Comparison of ENCODE assay signal across 8 mouse cellular contexts in genomic region chr17:26138901-26139381, GRCm38 (mm10). TPM values are rescaled to one million over a fixed set of nuclear protein-coding genes. Genes with fewer than 3 reads are reported as not detected.
A peak's percentile ranks its signal among the peaks of the same experiment; 100 is the strongest.
DNase-seq lines count a peak whose midpoint lies in the region; ATAC-seq and TF ChIP-seq lines count a peak whose summit lies in the region.

No protein-coding gene starts in this region.

- H3K9me3 ChIP-seq in heart, postnatal 0 days (replicated peaks; ENCODE audit: control insufficient read depth, low read length): no peaks in the 10 kb centered on the region
- H3K9me3 ChIP-seq in liver, embryonic 13.5 days (replicated peaks): no peaks in the 10 kb centered on the region

- peaks cover 18% of the 10 kb centered on the region; the same call in 1 of the 2 replicates for H3K4me1 ChIP-seq in kidney, adult 2 months (ENCODE audit: control insufficient read depth, insufficient read depth, low read length)
- H3K4me1 ChIP-seq in bone marrow macrophage, adult 2 months (ENCODE audit: control insufficient read depth, insufficient read depth, low read length): peaks cover 10% of the 10 kb centered on the region; the same call in 1 of the 2 replicates
- H3K4me1 ChIP-seq in heart, postnatal 0 days (ENCODE audit: control insufficient read depth, insufficient read depth): peaks cover 19% of the 10 kb centered on the region
- peaks cover 36% of the 10 kb centered on the region for H3K4me1 ChIP-seq in liver, embryonic 13.5 days (replicated peaks)
- peaks cover 7% of the 10 kb centered on the region; the same call in 1 of the 2 replicates for H3K4me1 ChIP-seq in olfactory bulb, adult 2 months (ENCODE audit: control insufficient read depth, insufficient read depth, low read length)

- no peak for TF ChIP-seq POLR2A in kidney, adult 2 months (IDR thresholded peaks at IDR 0.05; ENCODE audit: low read depth, low read length)
- no peak for TF ChIP-seq POLR2A in bone marrow macrophage, adult 2 months (IDR thresholded peaks at IDR 0.05; ENCODE audit: borderline replicate concordance, low read depth, low read length)
- no peak for TF ChIP-seq POLR2A in olfactory bulb, adult 2 months (IDR thresholded peaks at IDR 0.05; ENCODE audit: insufficient read depth, low read depth, low read length)

- DNase-seq in kidney, adult 2 months: no peak
- DNase-seq in kidney, adult 8-10 months: no peak
- peak; percentile 43 for DNase-seq in heart, postnatal 0 days (ENCODE audit: low spot score)
- DNase-seq in liver, embryonic 13.5 days: no peak
- DNase-seq in frontal cortex, postnatal 14 days (ENCODE audit: low spot score in 2 of 2): no peak

- 4% methylated on average over 58 of the region's 58 CpGs for WGBS in kidney, adult 2 months
- whole genome bisulfite sequencing in heart, postnatal 0 days: under 1% methylated on average over 48 of the region's 58 CpGs
- WGBS in liver, embryonic 13.5 days (ENCODE audit: insufficient replicate concordance): under 1% methylated on average over 57 of the region's 58 CpGs
- WGBS in olfactory bulb, adult 2 months: 2% methylated on average over 56 of the region's 58 CpGs

- no peaks in the 10 kb centered on the region for H3K36me3 ChIP-seq in kidney, adult 2 months (ENCODE audit: control insufficient read depth, insufficient read depth, low read length)
- H3K36me3 ChIP-seq in heart, postnatal 0 days (replicated peaks; ENCODE audit: control insufficient read depth, insufficient read depth, low read length): peaks cover 13% of the 10 kb centered on the region
- peaks cover 17% of the 10 kb centered on the region for H3K36me3 ChIP-seq in liver, embryonic 13.5 days

- peak; percentile 15 for ATAC-seq in CD4-positive, CD25-positive, alpha-beta regulatory T cell, adult 4 months
- peak; percentile 76 for ATAC-seq in heart, postnatal 0 days (ENCODE audit: insufficient read depth, low read depth)
- peak; percentile 72 for ATAC-seq in liver, embryonic 13.5 days (ENCODE audit: low read depth)

- no peaks in the 10 kb centered on the region for H3K27me3 ChIP-seq in kidney, adult 2 months (replicated peaks; ENCODE audit: control insufficient read depth, insufficient read depth, low read length)
- no peaks in the 10 kb centered on the region for H3K27me3 ChIP-seq in heart, postnatal 0 days (ENCODE audit: control insufficient read depth, insufficient read depth, low read length)
- H3K27me3 ChIP-seq in liver, embryonic 13.5 days: no peaks in the 10 kb centered on the region

- H3K9ac ChIP-seq in heart, postnatal 0 days (replicated peaks; ENCODE audit: low read depth, low read length): peak overlapping the region; percentile 98
- H3K9ac ChIP-seq in liver, embryonic 13.5 days: peak overlapping the region; percentile 95

- peak overlapping the region; percentile 66 for H3K27ac ChIP-seq in kidney, adult 2 months (ENCODE audit: insufficient read depth, low read depth, low read length)
- H3K27ac ChIP-seq in bone marrow macrophage, adult 2 months (ENCODE audit: insufficient read depth, low read depth, low read length): peak overlapping the region; percentile 66
- H3K27ac ChIP-seq in heart, postnatal 0 days (ENCODE audit: low read depth): peak overlapping the region; percentile 95
- H3K27ac ChIP-seq in liver, embryonic 13.5 days: peak overlapping the region; percentile 88
- no peak overlapping the region for H3K27ac ChIP-seq in olfactory bulb, adult 2 months (ENCODE audit: insufficient read depth, low read depth, low read length)

- TF ChIP-seq CTCF in kidney, adult 2 months (conservative IDR thresholded peaks at IDR 0.05; ENCODE audit: insufficient read depth, insufficient read length, low read depth, low read length): no peak
- TF ChIP-seq CTCF in bone marrow macrophage, adult 2 months (IDR thresholded peaks at IDR 0.05; ENCODE audit: low read depth, low read length): no peak
- no peak for TF ChIP-seq CTCF in heart, postnatal 0 days (IDR thresholded peaks at IDR 0.05; ENCODE audit: low read depth)
- no peak for TF ChIP-seq CTCF in olfactory bulb, adult 2 months (IDR thresholded peaks at IDR 0.05; ENCODE audit: insufficient read depth, low read depth, low read length)

- TF ChIP-seq EP300 in heart, postnatal 0 days (IDR thresholded peaks at IDR 0.05; ENCODE audit: low read depth): no peak

- peak overlapping the region; percentile 98 for H3K4me3 ChIP-seq in kidney, adult 2 months (ENCODE audit: insufficient read depth, low read depth, low read length)
- peak overlapping the region; percentile 77 for H3K4me3 ChIP-seq in bone marrow macrophage, adult 2 months (ENCODE audit: insufficient read depth, low read length)
- peak overlapping the region; percentile 63 for H3K4me3 ChIP-seq in heart, postnatal 0 days (ENCODE audit: low read depth, low read length)
- peak overlapping the region; percentile 78 for H3K4me3 ChIP-seq in liver, embryonic 13.5 days (replicated peaks)
- peak overlapping the region; percentile 96 for H3K4me3 ChIP-seq in olfactory bulb, adult 2 months (ENCODE audit: insufficient read depth, low read depth, low read length)

- peak overlapping the region; percentile 78 for H3K4me2 ChIP-seq in heart, postnatal 0 days (ENCODE audit: low read depth, low read length)
- peak overlapping the region; percentile 93 for H3K4me2 ChIP-seq in liver, embryonic 13.5 days

RNA-seq across cellular contexts. Expression of gene Axin1, which starts 0.5 kb away (rescaled TPM):
- polyA plus RNA-seq in kidney, adult 2 months (2012; rRNA removed): 16.3 and 18.5 TPM in 2 replicates
- 10 to 100 TPM; 13.3 to 17.5 TPM for polyA plus RNA-seq in CD4-positive, CD25-positive, alpha-beta regulatory T cell, adult 4 months (2017; shearing (Covaris generic))
- polyA plus RNA-seq in bone marrow macrophage, adult 2 months (2012; ENCODE audit: insufficient read depth, insufficient read length, missing spikeins): 31.6 and 40.1 TPM in 2 replicates
- 15.9 and 21.2 TPM in 2 replicates for total RNA-seq in heart, postnatal 0 days (2014; rRNA removed; ENCODE audit: low replicate concordance)
- polyA plus RNA-seq in heart, postnatal 0 days (2015; fragmentation: Nextera tagmentation; extraction: Ambion mirVana): 3.3 and 4.2 TPM in 2 replicates
- polyA plus RNA-seq in liver, embryonic 13.5 days (2015; fragmentation: Nextera tagmentation; extraction: Ambion mirVana): 2.9 and 3.7 TPM in 2 replicates
- polyA plus RNA-seq in olfactory bulb, adult 2 months (2012; ENCODE audit: insufficient read depth, insufficient read length, low replicate concordance, missing spikeins): not detected in 2 replicates

RNA-seq across cellular contexts. Expression of gene Mrpl28, which starts 15.6 kb away (rescaled TPM):
- 130 and 137 TPM in 2 replicates for polyA plus RNA-seq in kidney, adult 2 months (2012; rRNA removed)
- 100 to 1,000 TPM; 111 to 138 TPM for polyA plus RNA-seq in CD4-positive, CD25-positive, alpha-beta regulatory T cell, adult 4 months (2017; shearing (Covaris generic))
- polyA plus RNA-seq in bone marrow macrophage, adult 2 months (2012; ENCODE audit: insufficient read depth, insufficient read length, missing spikeins): 72.1 and 74.7 TPM in 2 replicates
- 213 and 275 TPM in 2 replicates for total RNA-seq in heart, postnatal 0 days (2014; rRNA removed; ENCODE audit: low replicate concordance)
- polyA plus RNA-seq in heart, postnatal 0 days (2015; fragmentation: Nextera tagmentation; extraction: Ambion mirVana): 222 and 226 TPM in 2 replicates
- polyA plus RNA-seq in liver, embryonic 13.5 days (2015; fragmentation: Nextera tagmentation; extraction: Ambion mirVana): 148 and 156 TPM in 2 replicates
- not detected in 2 replicates for polyA plus RNA-seq in olfactory bulb, adult 2 months (2012; ENCODE audit: insufficient read depth, insufficient read length, low replicate concordance, missing spikeins)

RNA-seq across cellular contexts. Expression of gene Tmem8, which starts 25.8 kb away (rescaled TPM):
- polyA plus RNA-seq in kidney, adult 2 months (2012; rRNA removed): 431 and 538 TPM in 2 replicates
- 1 to 10 TPM; 5.9 to 8.2 TPM for polyA plus RNA-seq in CD4-positive, CD25-positive, alpha-beta regulatory T cell, adult 4 months (2017; shearing (Covaris generic))
- polyA plus RNA-seq in bone marrow macrophage, adult 2 months (2012; ENCODE audit: insufficient read depth, insufficient read length, missing spikeins): 58.4 and 67.5 TPM in 2 replicates
- 2.1 and 2.5 TPM in 2 replicates for total RNA-seq in heart, postnatal 0 days (2014; rRNA removed; ENCODE audit: low replicate concordance)
- 0.51 and 0.69 TPM in 2 replicates for polyA plus RNA-seq in heart, postnatal 0 days (2015; fragmentation: Nextera tagmentation; extraction: Ambion mirVana)
- 1.3 and 1.7 TPM in 2 replicates for polyA plus RNA-seq in liver, embryonic 13.5 days (2015; fragmentation: Nextera tagmentation; extraction: Ambion mirVana)
- not detected in 2 replicates for polyA plus RNA-seq in olfactory bulb, adult 2 months (2012; ENCODE audit: insufficient read depth, insufficient read length, low replicate concordance, missing spikeins)

RNA-seq across cellular contexts. Expression of gene Nme4, which starts 43.5 kb away (rescaled TPM):
- polyA plus RNA-seq in kidney, adult 2 months (2012; rRNA removed): 36.2 and 45.6 TPM in 2 replicates
- polyA plus RNA-seq in CD4-positive, CD25-positive, alpha-beta regulatory T cell, adult 4 months (2017; shearing (Covaris generic)): under 1 TPM; 0.32 to 0.95 TPM
- polyA plus RNA-seq in bone marrow macrophage, adult 2 months (2012; ENCODE audit: insufficient read depth, insufficient read length, missing spikeins): 25.6 and 28.4 TPM in 2 replicates
- total RNA-seq in heart, postnatal 0 days (2014; rRNA removed; ENCODE audit: low replicate concordance): 28.5 and 60.6 TPM in 2 replicates
- polyA plus RNA-seq in heart, postnatal 0 days (2015; fragmentation: Nextera tagmentation; extraction: Ambion mirVana): 26.5 and 27.5 TPM in 2 replicates
- polyA plus RNA-seq in liver, embryonic 13.5 days (2015; fragmentation: Nextera tagmentation; extraction: Ambion mirVana): 56.2 and 58.8 TPM in 2 replicates
- polyA plus RNA-seq in olfactory bulb, adult 2 months (2012; ENCODE audit: insufficient read depth, insufficient read length, low replicate concordance, missing spikeins): not detected in 2 replicates

RNA-seq across cellular contexts. Expression of gene Decr2, which starts 48.8 kb away (rescaled TPM):
- 63.0 and 74.9 TPM in 2 replicates for polyA plus RNA-seq in kidney, adult 2 months (2012; rRNA removed)
- polyA plus RNA-seq in CD4-positive, CD25-positive, alpha-beta regulatory T cell, adult 4 months (2017; shearing (Covaris generic)): 10 to 100 TPM; 27.7 to 35.1 TPM
- 29.0 and 30.7 TPM in 2 replicates for polyA plus RNA-seq in bone marrow macrophage, adult 2 months (2012; ENCODE audit: insufficient read depth, insufficient read length, missing spikeins)
- total RNA-seq in heart, postnatal 0 days (2014; rRNA removed; ENCODE audit: low replicate concordance): 35.3 and 44.6 TPM in 2 replicates
- 35.3 and 36.6 TPM in 2 replicates for polyA plus RNA-seq in heart, postnatal 0 days (2015; fragmentation: Nextera tagmentation; extraction: Ambion mirVana)
- polyA plus RNA-seq in liver, embryonic 13.5 days (2015; fragmentation: Nextera tagmentation; extraction: Ambion mirVana): 11.1 and 13.8 TPM in 2 replicates
- polyA plus RNA-seq in olfactory bulb, adult 2 months (2012; ENCODE audit: insufficient read depth, insufficient read length, low replicate concordance, missing spikeins): not detected in 2 replicates

Comparison
In these comparisons a context has a peak if more than half of its experiments do, and no peak if none do; other contexts are left out.
1. ATAC-seq: peak in every context shown above with its lines; median percentile 76 in heart, postnatal 0 days; 72 in liver, embryonic 13.5 days; 15 in CD4-positive, CD25-positive, alpha-beta regulatory T cell, adult 4 months.